In genomic region chr4:70535711-70536311, GRCm38 (mm10) we compare ENCODE assay signal across 7 mouse cellular contexts. TPM values are rescaled to one million over a fixed set of nuclear protein-coding genes. Genes with fewer than 3 reads are reported as not detected.
DNase-seq lines count a peak whose midpoint lies in the region; ATAC-seq and TF ChIP-seq lines count a peak whose summit lies in the region.

No protein-coding gene starts in this region.

- H3K27ac ChIP-seq in embryonic facial prominence, embryonic 13.5 days = peak overlapping the region; percentile 97
- H3K27ac ChIP-seq in heart, embryonic 13.5 days (replicated peaks) = peak overlapping the region; percentile 91
- peak overlapping the region; percentile 91 for H3K27ac ChIP-seq in kidney, embryonic 14.5 days (ENCODE audit: low read depth, low read length)
- peak overlapping the region; percentile 97 for H3K27ac ChIP-seq in lung, embryonic 16.5 days (ENCODE audit: low read length)
- peak overlapping the region; percentile 95 for H3K27ac ChIP-seq in olfactory bulb, adult 2 months (ENCODE audit: insufficient read depth, low read depth, low read length)

- WGBS in embryonic facial prominence, embryonic 13.5 days = 9% methylated on average over 7 of the region's 7 CpGs
- WGBS in heart, embryonic 13.5 days = 17% methylated on average over 7 of the region's 7 CpGs
- 3% methylated on average over 7 of the region's 7 CpGs for WGBS in kidney, embryonic 14.5 days
- 8% methylated on average over 7 of the region's 7 CpGs for WGBS in lung, embryonic 16.5 days
- WGBS in olfactory bulb, adult 2 months = 28% methylated on average over 7 of the region's 7 CpGs

- peak overlapping the region; percentile 90 for H3K4me3 ChIP-seq in embryonic facial prominence, embryonic 13.5 days
- peak overlapping the region; percentile 93 for H3K4me3 ChIP-seq in heart, embryonic 13.5 days
- H3K4me3 ChIP-seq in kidney, embryonic 14.5 days (ENCODE audit: low read length) = peak overlapping the region; percentile 78
- peak overlapping the region; percentile 91 for H3K4me3 ChIP-seq in lung, embryonic 16.5 days (ENCODE audit: low read length)
- H3K4me3 ChIP-seq in olfactory bulb, adult 2 months (ENCODE audit: insufficient read depth, low read depth, low read length) = peak overlapping the region; percentile 81

- peak overlapping the region; percentile 96 for H3K9ac ChIP-seq in embryonic facial prominence, embryonic 13.5 days
- peak overlapping the region; percentile 95 for H3K9ac ChIP-seq in heart, embryonic 13.5 days
- peak overlapping the region; percentile 75 for H3K9ac ChIP-seq in kidney, embryonic 14.5 days (ENCODE audit: low read depth, low read length)
- peak overlapping the region; percentile 96 for H3K9ac ChIP-seq in lung, embryonic 16.5 days (ENCODE audit: low read length)

- no peaks in the 10 kb centered on the region for H3K36me3 ChIP-seq in embryonic facial prominence, embryonic 13.5 days
- no peaks in the 10 kb centered on the region for H3K36me3 ChIP-seq in heart, embryonic 13.5 days
- no peaks in the 10 kb centered on the region for H3K36me3 ChIP-seq in kidney, embryonic 14.5 days (ENCODE audit: control insufficient read depth, insufficient read depth, low read length)
- H3K36me3 ChIP-seq in lung, embryonic 16.5 days (ENCODE audit: control insufficient read depth, insufficient read depth, low read length) = no peaks in the 10 kb centered on the region

- no peaks in the 10 kb centered on the region for H3K27me3 ChIP-seq in embryonic facial prominence, embryonic 13.5 days
- H3K27me3 ChIP-seq in heart, embryonic 13.5 days (replicated peaks) = no peaks in the 10 kb centered on the region
- H3K27me3 ChIP-seq in kidney, embryonic 14.5 days (ENCODE audit: control insufficient read depth, insufficient read depth, low read length) = no peaks in the 10 kb centered on the region
- H3K27me3 ChIP-seq in lung, embryonic 16.5 days (ENCODE audit: control insufficient read depth, insufficient read depth, low read depth, low read length) = no peaks in the 10 kb centered on the region

- no peaks in the 10 kb centered on the region for H3K9me3 ChIP-seq in embryonic facial prominence, embryonic 13.5 days
- no peaks in the 10 kb centered on the region for H3K9me3 ChIP-seq in heart, embryonic 13.5 days
- H3K9me3 ChIP-seq in kidney, embryonic 14.5 days (ENCODE audit: control insufficient read depth, low read length) = no peaks in the 10 kb centered on the region
- no peaks in the 10 kb centered on the region for H3K9me3 ChIP-seq in lung, embryonic 16.5 days (ENCODE audit: control insufficient read depth, low read length)

- no peak for TF ChIP-seq CTCF in olfactory bulb, adult 2 months (IDR thresholded peaks at IDR 0.05; ENCODE audit: insufficient read depth, low read depth, low read length)

- peaks cover 27% of the 10 kb centered on the region for H3K4me1 ChIP-seq in embryonic facial prominence, embryonic 13.5 days
- H3K4me1 ChIP-seq in heart, embryonic 13.5 days = peaks cover 33% of the 10 kb centered on the region
- H3K4me1 ChIP-seq in kidney, embryonic 14.5 days (ENCODE audit: control insufficient read depth, insufficient read depth, low read length) = peaks cover 15% of the 10 kb centered on the region
- H3K4me1 ChIP-seq in lung, embryonic 16.5 days (replicated peaks; ENCODE audit: control insufficient read depth, insufficient read depth, low read length) = peaks cover 16% of the 10 kb centered on the region
- peaks cover 8% of the 10 kb centered on the region for H3K4me1 ChIP-seq in olfactory bulb, adult 2 months (ENCODE audit: control insufficient read depth, insufficient read depth, low read length)

- peak; percentile 3 for DNase-seq in ES-CJ7 (ENCODE audit: low read depth, low spot score)
- DNase-seq in adrenal gland, adult (ENCODE audit: inconsistent age in 2 of 2, low spot score in 1 of 2) = peak; percentile 49 to 85

- no peak for TF ChIP-seq POLR2A in olfactory bulb, adult 2 months (IDR thresholded peaks at IDR 0.05; ENCODE audit: insufficient read depth, low read depth, low read length)

- 0 out of 2 replicates have a peak, but pooled peaks have one; percentile 13 for ATAC-seq in embryonic facial prominence, embryonic 13.5 days (ENCODE audit: insufficient number of reproducible peaks, insufficient read depth, low FRiP score, low TSS enrichment, low read depth)
- ATAC-seq in heart, embryonic 13.5 days (ENCODE audit: extremely low read depth, insufficient number of reproducible peaks, low FRiP score, low TSS enrichment) = no peak
- 0 out of 2 replicates have a peak, but pooled peaks have one; percentile 2 for ATAC-seq in kidney, embryonic 14.5 days (ENCODE audit: low FRiP score, low TSS enrichment)
- peak; percentile 16 for ATAC-seq in lung, embryonic 16.5 days (ENCODE audit: low read depth)

- H3K4me2 ChIP-seq in embryonic facial prominence, embryonic 13.5 days = peak overlapping the region; percentile 92
- H3K4me2 ChIP-seq in heart, embryonic 13.5 days = peak overlapping the region; percentile 94
- peak overlapping the region; percentile 73 for H3K4me2 ChIP-seq in kidney, embryonic 14.5 days (replicated peaks; ENCODE audit: low read depth, low read length)
- H3K4me2 ChIP-seq in lung, embryonic 16.5 days (ENCODE audit: low read depth, low read length) = peak overlapping the region; percentile 91

RNA-seq across cellular contexts. Expression of gene Megf9, which starts 1.0 kb away (rescaled TPM):
- polyA plus RNA-seq in embryonic facial prominence, embryonic 13.5 days (2015; fragmentation: Nextera tagmentation; extraction: Ambion mirVana) = 13.0 and 13.8 TPM in 2 replicates
- 3.9 and 4.0 TPM in 2 replicates for polyA plus RNA-seq in heart, embryonic 13.5 days (2015; fragmentation: Nextera tagmentation; extraction: Ambion mirVana)
- 13.9 and 21.1 TPM in 2 replicates for polyA plus RNA-seq in kidney, embryonic 14.5 days (2014; fragmentation: Nextera tagmentation; extraction: Ambion mirVana)
- 6.5 and 7.1 TPM in 2 replicates for polyA plus RNA-seq in lung, embryonic 16.5 days (2015; fragmentation: Nextera tagmentation; extraction: Ambion mirVana)
- 76.4 TPM in 1 of 2 replicates, not detected in the other for polyA plus RNA-seq in olfactory bulb, adult 2 months (2012; ENCODE audit: insufficient read depth, insufficient read length, low replicate concordance, missing spikeins)
